Mouse (Mus musculus) embryonic facial prominence, embryonic 14.5 days (tissue): ENCODE measurements around the gene Cdc26. TPM values are rescaled to one million over a fixed set of nuclear protein-coding genes. Genes with fewer than 3 reads are reported as not detected.
A peak's percentile ranks its signal among the peaks of the same experiment; 100 is the strongest.

Experiments used
- ATAC-seq: fragments of 200-750 bp; cut with Nextera tagmentation; 2 replicates; pipeline ENCODE4 v1.8.0; 2017; ENCODE audit warnings: low read depth, moderate number of reproducible peaks, moderate TSS enrichment
- DNase-seq: peaks from one replicate; pipeline ENCODE4 v3.0.0-alpha.2; 2015; ENCODE audit warnings: low spot score
- H3K27ac ChIP-seq: fragments of 300-500 bp; sonication (generic); replicated peaks from 2 replicates; pipeline ENCODE4 v1.5.1; 2014; ENCODE audit warnings: low read depth, mild to moderate bottlenecking, low read length, moderate library complexity
- H3K27me3 ChIP-seq: fragments of 300-500 bp; sonication (generic); replicated peaks from 2 replicates; pipeline ENCODE4 v1.6.1; 2014; ENCODE audit warnings: low read length; ENCODE audit not compliant: control insufficient read depth, insufficient read depth
- H3K36me3 ChIP-seq: fragments of 300-500 bp; sonication (generic); 2 replicates; pipeline ENCODE4 v1.6.1; 2014; ENCODE audit warnings: low read length, mixed read lengths; ENCODE audit not compliant: control insufficient read depth, insufficient read depth
- H3K4me1 ChIP-seq: fragments of 300-500 bp; sonication (generic); 2 replicates; pipeline ENCODE4 v1.6.1; 2014; ENCODE audit warnings: antibody characterized with exemption, low read length; ENCODE audit not compliant: control insufficient read depth, insufficient read depth
- H3K4me2 ChIP-seq: fragments of 300-500 bp; sonication (generic); 2 replicates; pipeline ENCODE4 v1.6.1; 2014; ENCODE audit warnings: low read depth, mild to moderate bottlenecking, low read length, moderate library complexity, mixed read lengths
- H3K4me3 ChIP-seq: fragments of 300-500 bp; sonication (generic); 2 replicates; pipeline ENCODE4 v1.5.1; 2014; ENCODE audit warnings: low read depth, mild to moderate bottlenecking, low read length
- H3K9ac ChIP-seq: fragments of 300-500 bp; sonication (generic); 2 replicates; pipeline ENCODE4 v1.6.1; 2014; ENCODE audit warnings: low read depth, mild to moderate bottlenecking, low read length, moderate library complexity, mixed read lengths
- H3K9me3 ChIP-seq: fragments of 300-500 bp; sonication (generic); 2 replicates; pipeline ENCODE4 v1.6.1; 2016; ENCODE audit warnings: low read length; ENCODE audit not compliant: control insufficient read depth
- WGBS: fragments of 180-500 bp; shearing (Covaris S2); extraction: QIAGEN DNeasy Blood & Tissue Kit; methylation state at CpG from one replicate; pipeline ENCODE4 v1.1.7; 2014; 5-methylcytosine and 5-hydroxymethylcytosine counted together
- polyA plus RNA-seq: library from polyadenylated mRNA; unstranded; fragments of >200 nt; fragmentation: Nextera tagmentation; extraction: Ambion mirVana; gene quantifications from 2 replicates; pipeline ENCODE4 v1.2.1, GENCODE M21; 2014

Cdc26 gene
- polyA plus RNA-seq, 1 experiment from 2014 or later: 167 TPM

DNA sequence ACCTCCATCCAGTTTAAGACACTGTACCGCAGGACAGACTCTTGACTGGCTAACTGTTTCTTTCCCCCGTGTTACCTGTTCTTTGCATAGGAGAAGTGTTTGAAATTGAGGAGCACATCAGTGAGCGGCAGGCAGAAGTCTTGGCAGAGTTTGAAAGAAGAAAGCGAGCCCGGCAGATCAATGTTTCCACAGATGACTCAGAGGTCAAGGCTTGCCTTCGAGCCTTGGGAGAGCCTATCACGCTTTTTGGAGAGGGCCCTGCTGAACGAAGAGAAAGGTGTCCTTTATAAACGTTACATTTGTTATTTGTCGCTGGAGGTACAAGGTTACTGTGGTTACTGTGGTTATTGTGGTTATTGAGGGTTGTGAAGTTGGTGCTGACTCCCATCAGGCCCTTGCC is 3.2 kb upstream of the Cdc26 start:
- Histone ChIP-seq H3K27ac (no peak overlapping the region), H3K9ac (no peak overlapping the region), H3K9me3 (no peaks in the 10 kb centered on the region), H3K4me2 (no peak overlapping the region), H3K4me3 (no peak overlapping the region), H3K27me3 (no peaks in the 10 kb centered on the region), H3K36me3 (peaks cover 57% of the 10 kb centered on the region), H3K4me1 (peaks cover 12% of the 10 kb centered on the region; the same call in 1 of the 2 replicates)
- ATAC-seq (no peak), DNase-seq (no peak)
- WGBS: 96% methylated on average over 10 of the region's 10 CpGs

DNA sequence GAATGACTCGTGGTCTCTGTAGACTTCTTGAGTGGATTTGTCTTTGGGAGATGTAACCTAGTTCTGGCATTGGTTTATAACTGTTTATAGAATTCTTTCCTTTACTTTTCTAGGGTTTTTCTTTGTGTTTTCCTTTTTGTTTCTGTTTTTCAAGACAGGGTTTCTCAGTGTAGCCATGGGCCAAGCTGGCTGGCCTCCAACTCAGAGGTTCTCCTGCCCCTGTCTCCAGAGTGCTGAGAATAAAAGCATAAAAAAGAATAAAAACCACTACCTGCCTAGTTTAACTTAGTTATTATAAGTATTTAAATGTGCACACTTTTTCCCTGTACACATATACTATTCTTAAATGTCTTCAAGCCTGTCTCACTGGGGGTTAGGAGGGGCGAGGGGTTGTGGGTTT is 1.9 kb upstream of the Cdc26 start:
- ATAC-seq (no peak), DNase-seq (no peak)
- H3K9ac ChIP-seq: peak overlapping the region; percentile 88; the same call in 1 of the 2 replicates
- WGBS: 73% methylated on average over 2 of the region's 2 CpGs
- H3K27ac ChIP-seq: no peak overlapping the region
- no peaks in the 10 kb centered on the region for H3K9me3 ChIP-seq
- no peaks in the 10 kb centered on the region for H3K27me3 ChIP-seq
- H3K4me3 ChIP-seq: peak overlapping the region; percentile 64
- peak overlapping the region; percentile 86 for H3K4me2 ChIP-seq
- peaks cover 19% of the 10 kb centered on the region; the same call in 1 of the 2 replicates for H3K4me1 ChIP-seq
- H3K36me3 ChIP-seq: peaks cover 48% of the 10 kb centered on the region

DNA sequence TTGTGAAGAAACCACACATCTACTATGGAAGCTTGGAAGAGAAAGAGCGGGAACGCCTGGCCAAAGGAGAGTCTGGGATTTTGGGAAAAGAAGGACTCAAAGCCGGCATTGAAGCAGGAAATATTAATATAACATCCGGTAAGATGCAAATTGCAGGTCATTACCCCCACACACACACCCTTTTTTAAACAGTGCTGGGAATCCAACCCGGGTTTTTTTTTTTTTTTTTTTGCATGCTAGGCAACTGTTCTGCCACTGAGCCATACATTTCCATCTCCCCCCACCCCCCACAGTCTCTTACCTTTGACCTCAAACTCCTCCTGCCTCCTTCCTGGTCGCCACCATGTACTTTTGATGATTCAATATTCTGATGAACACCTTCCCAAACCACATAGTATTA is 1.2 kb upstream of the Cdc26 start:
- DNase-seq (no peak), ATAC-seq (no peak)
- peak overlapping the region; percentile 88 for H3K27ac ChIP-seq
- peaks cover 48% of the 10 kb centered on the region for H3K36me3 ChIP-seq
- no peaks in the 10 kb centered on the region for H3K27me3 ChIP-seq
- 27% methylated on average over 6 of the region's 6 CpGs for WGBS
- H3K4me3 ChIP-seq: peak overlapping the region; percentile 64
- H3K4me2 ChIP-seq: peak overlapping the region; percentile 86
- peak overlapping the region; percentile 88 for H3K9ac ChIP-seq
- no peaks in the 10 kb centered on the region for H3K9me3 ChIP-seq
- peaks cover 19% of the 10 kb centered on the region; the same call in 1 of the 2 replicates for H3K4me1 ChIP-seq

DNA sequence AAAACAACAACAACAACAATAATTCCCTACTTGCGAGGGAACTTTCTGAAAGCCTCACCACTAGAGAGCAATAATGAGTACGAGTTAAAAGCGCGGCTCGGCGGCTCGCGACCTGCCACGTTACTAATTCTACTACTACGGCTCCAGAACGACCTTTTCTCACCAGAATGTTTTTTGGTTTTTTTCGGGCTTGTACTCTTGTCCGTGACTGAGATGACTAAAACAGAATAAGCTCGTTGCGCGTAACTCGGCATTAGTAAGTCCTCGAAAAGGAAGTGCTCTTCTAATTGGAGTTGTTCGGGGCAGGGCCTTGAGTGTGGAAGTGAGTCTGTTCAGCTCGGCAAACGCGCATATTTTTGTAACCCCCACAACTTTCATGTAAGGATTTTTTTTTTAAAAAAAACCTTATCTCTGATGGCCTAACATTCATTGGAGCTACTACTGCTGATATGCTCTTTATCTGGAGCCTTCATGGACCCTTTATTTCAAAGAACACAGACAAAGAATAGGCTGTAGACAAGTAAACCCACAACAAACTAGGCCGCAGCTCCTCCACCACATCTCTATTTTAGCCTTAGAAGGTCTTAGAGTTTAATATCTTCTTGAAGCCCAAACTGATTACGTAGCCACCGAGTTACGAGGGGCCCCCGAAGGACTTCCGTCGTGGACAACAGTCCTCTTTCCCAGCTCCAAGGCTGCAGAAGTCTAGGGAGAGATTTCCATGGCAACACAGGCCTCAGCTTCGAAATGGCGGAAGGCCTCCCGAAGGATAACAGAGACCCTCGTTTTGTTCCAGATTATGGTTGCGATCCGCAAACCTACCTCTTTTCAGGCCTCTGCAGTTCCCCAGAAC is 486 bp downstream of the Cdc26 start:
- Histone ChIP-seq H3K4me1 (peaks cover 19% of the 10 kb centered on the region; the same call in 1 of the 2 replicates), H3K4me3 (peak overlapping the region; percentile 64), H3K27me3 (no peaks in the 10 kb centered on the region), H3K27ac (peak overlapping the region; percentile 90), H3K9me3 (no peaks in the 10 kb centered on the region), H3K4me2 (peak overlapping the region; percentile 63), H3K36me3 (peaks cover 40% of the 10 kb centered on the region), H3K9ac (peak overlapping the region; percentile 88)
- under 1% methylated on average over 35 of the region's 35 CpGs for WGBS
- peak; percentile 46 for ATAC-seq
- peak; percentile 88 for DNase-seq

DNA sequence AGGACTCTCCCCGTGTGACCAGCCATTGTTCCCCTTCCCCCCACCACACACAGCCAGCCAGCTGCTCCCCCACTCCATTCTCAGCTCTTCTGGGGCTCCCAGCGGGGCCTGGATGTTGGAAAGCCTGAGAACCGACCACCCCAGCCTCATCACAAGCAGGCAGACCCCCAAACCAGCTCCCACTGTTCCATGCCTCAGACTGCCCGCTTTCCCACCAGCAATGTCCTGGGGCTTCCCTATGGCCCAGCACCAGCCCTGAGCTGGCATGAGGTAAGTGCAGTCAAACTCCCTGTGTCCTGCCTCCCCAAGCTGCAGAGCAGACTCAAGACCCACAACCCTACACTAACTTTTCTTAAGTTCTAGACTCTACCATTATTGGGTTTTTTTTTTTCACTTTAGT is 2.3 kb downstream of the Cdc26 start:
- DNase-seq (no peak), ATAC-seq (no peak)
- H3K9ac ChIP-seq: no peak overlapping the region
- peaks cover 19% of the 10 kb centered on the region; the same call in 1 of the 2 replicates for H3K4me1 ChIP-seq
- peaks cover 40% of the 10 kb centered on the region for H3K36me3 ChIP-seq
- H3K4me2 ChIP-seq: 0 out of 2 replicates have a peak overlapping the region, but pooled peaks have one; percentile 63
- no peak overlapping the region for H3K27ac ChIP-seq
- 82% methylated on average over 4 of the region's 4 CpGs for WGBS
- no peaks in the 10 kb centered on the region for H3K9me3 ChIP-seq
- no peaks in the 10 kb centered on the region for H3K27me3 ChIP-seq
- H3K4me3 ChIP-seq: no peak overlapping the region

DNA sequence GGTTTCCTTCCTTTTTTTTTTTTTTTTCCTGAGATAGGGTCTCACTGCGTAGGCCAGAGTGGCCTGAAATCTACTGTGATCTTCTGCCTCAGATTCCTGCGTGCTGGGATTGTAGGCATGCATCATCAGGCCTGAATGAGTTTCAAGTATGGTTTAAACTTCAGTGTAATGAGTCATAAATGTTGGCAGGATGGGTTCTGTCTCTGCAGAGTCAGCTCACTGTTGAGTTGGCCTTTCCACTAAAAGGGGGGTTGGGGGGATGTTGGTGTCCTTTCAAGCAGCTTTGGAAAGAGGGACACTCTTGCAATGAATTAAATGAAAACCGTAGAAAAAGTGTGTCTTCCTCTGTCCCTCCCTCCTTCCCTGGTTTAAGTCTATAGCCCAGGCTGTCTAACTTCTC is 9.5 kb downstream of the Cdc26 start:
- H3K9ac ChIP-seq: no peak overlapping the region
- H3K27me3 ChIP-seq: no peaks in the 10 kb centered on the region
- no peak overlapping the region for H3K27ac ChIP-seq
- DNase-seq (no peak), ATAC-seq (no peak)
- no peak overlapping the region for H3K4me2 ChIP-seq
- H3K4me3 ChIP-seq: no peak overlapping the region
- 96% methylated on average over 3 of the region's 3 CpGs for WGBS
- no peaks in the 10 kb centered on the region for H3K4me1 ChIP-seq
- H3K36me3 ChIP-seq: peaks cover 87% of the 10 kb centered on the region
- H3K9me3 ChIP-seq: no peaks in the 10 kb centered on the region

DNA sequence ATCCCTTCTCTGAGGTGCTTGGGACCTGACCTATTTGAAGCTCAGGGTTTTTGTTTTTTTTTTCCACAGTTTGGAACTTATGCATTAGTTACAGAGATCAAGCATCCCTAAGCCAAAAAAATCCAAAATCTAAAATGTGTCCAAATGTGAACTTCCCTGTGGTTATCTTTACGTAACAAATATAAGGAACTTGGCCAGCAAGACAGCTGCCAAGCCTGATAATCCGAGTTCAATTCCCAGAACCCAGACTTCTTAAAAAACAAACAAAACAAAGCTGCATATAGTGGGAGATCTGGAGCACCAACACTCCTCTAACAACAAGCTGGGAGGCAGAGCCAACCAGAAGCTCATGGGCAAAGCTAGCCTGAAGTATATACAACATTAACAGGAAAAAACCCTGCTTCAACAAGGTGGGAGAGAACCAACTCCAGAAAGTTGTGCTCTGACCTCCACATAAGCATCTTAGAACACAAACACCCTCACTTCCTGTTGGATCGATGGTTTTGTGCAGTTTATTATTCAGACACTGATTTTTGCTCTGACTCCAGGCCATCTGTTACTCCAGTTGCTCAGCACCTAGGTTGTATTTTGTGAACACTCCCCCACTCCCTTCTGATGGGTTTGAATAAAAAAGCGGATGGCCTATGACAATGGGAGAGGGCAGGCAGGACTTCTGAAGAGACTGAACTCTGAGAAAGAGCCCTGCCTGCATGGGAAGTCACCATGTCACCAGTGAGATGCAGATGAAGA is 10.7 kb downstream of the Cdc26 start:
- ATAC-seq (no peak), DNase-seq (no peak)
- Histone ChIP-seq H3K4me1 (no peaks in the 10 kb centered on the region), H3K36me3 (peaks cover 86% of the 10 kb centered on the region), H3K9ac (no peak overlapping the region), H3K27ac (no peak overlapping the region), H3K4me3 (no peak overlapping the region), H3K9me3 (no peaks in the 10 kb centered on the region), H3K4me2 (no peak overlapping the region), H3K27me3 (no peaks in the 10 kb centered on the region)
- WGBS: 89% methylated on average over 4 of the region's 4 CpGs

DNA sequence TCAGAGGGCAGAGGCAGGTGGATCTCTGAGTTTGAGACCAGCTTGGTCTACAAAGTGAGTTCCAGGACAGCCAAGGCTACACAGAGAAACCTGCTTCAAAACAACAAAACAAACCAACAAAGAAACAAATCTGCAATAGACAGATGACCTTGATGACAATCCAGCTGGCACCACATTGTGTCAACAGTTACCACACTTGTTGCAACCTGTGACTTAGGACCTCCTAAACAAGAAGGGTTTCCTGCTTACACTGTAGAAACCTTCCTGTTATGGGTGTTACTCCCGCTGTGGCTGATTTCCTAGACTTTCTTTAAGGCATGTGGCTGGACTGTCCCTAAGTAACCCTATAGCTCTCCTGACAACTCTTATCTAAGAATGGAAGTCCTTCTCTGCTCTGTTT is 12.6 kb downstream of the Cdc26 start:
- no peak overlapping the region for H3K4me3 ChIP-seq
- 100% methylated on average over 1 of the region's 1 CpGs for WGBS
- no peak for DNase-seq
- no peaks in the 10 kb centered on the region for H3K27me3 ChIP-seq
- H3K36me3 ChIP-seq: peaks cover 78% of the 10 kb centered on the region
- no peak overlapping the region for H3K9ac ChIP-seq
- H3K4me2 ChIP-seq: no peak overlapping the region
- no peaks in the 10 kb centered on the region for H3K9me3 ChIP-seq
- no peak for ATAC-seq
- no peak overlapping the region for H3K27ac ChIP-seq
- no peaks in the 10 kb centered on the region for H3K4me1 ChIP-seq
